In the genomic region with DNA sequence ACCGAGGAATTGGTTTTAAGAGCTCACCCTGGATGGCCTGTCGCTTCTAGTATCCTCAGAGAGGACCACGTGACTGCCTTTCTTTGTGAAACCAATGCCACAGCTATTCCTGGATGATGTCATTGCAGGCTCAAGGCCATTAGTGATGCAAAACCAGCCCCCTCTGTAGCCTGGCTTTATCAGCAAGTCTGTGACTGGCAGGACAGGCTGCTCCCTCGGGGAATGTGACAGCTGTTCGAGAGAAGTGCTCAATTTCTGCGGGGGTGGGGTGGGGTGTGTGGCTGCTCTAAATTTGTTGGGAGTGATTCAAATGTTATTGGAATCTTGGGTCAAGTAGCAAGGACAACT, we compare ENCODE assay signal across 9 mouse cellular contexts. TPM values are rescaled to one million over a fixed set of nuclear protein-coding genes. Genes with fewer than 3 reads are reported as not detected.
A peak's percentile ranks its signal among the peaks of the same experiment; 100 is the strongest.
DNase-seq lines count a peak whose midpoint lies in the region; ATAC-seq and TF ChIP-seq lines count a peak whose summit lies in the region.
"Had no signal": no experiment of that assay in that cellular context is flagged by ENCODE, and none has a peak within 500 bp of the region (broad histone marks: within the 10 kb centered on the region; RNA-seq: fewer than 3 reads in every experiment).

No protein-coding gene starts in this region.

- no peak for TF ChIP-seq CTCF in kidney, adult 2 months (conservative IDR thresholded peaks at IDR 0.05; ENCODE audit: insufficient read depth, insufficient read length, low read depth, low read length)
- TF ChIP-seq CTCF in hindbrain, postnatal 0 days (IDR thresholded peaks at IDR 0.05; ENCODE audit: low read depth) = no peak

- peak; percentile 74 for ATAC-seq in kidney, embryonic 15.5 days (replicated peaks; ENCODE audit: low FRiP score)
- ATAC-seq in hindbrain, postnatal 0 days = peak; percentile 92
- ATAC-seq in midbrain, embryonic 12.5 days (ENCODE audit: low FRiP score, low read depth) = peak; percentile 95
- no peak for ATAC-seq in CD4-positive, CD25-positive, alpha-beta regulatory T cell, adult 4 months

- H3K4me2 ChIP-seq in kidney, embryonic 15.5 days = peak overlapping the region; percentile 25
- peak overlapping the region; percentile 38 for H3K4me2 ChIP-seq in hindbrain, postnatal 0 days (ENCODE audit: low read depth, low read length)
- peak overlapping the region; percentile 43 for H3K4me2 ChIP-seq in midbrain, embryonic 12.5 days (replicated peaks)

- TF ChIP-seq POLR2A in kidney, adult 2 months (IDR thresholded peaks at IDR 0.05; ENCODE audit: low read depth, low read length) = no peak

- peak overlapping the region; percentile 28; the same call in 1 of the 2 replicates for H3K27ac ChIP-seq in kidney, embryonic 15.5 days
- no peak overlapping the region for H3K27ac ChIP-seq in kidney, adult 2 months (ENCODE audit: insufficient read depth, low read depth, low read length)
- peak overlapping the region; percentile 75 for H3K27ac ChIP-seq in hindbrain, postnatal 0 days
- peak overlapping the region; percentile 93 for H3K27ac ChIP-seq in midbrain, embryonic 12.5 days (replicated peaks)

- no peaks in the 10 kb centered on the region for H3K27me3 ChIP-seq in kidney, embryonic 15.5 days
- no peaks in the 10 kb centered on the region for H3K27me3 ChIP-seq in kidney, adult 2 months (replicated peaks; ENCODE audit: control insufficient read depth, insufficient read depth, low read length)
- H3K27me3 ChIP-seq in hindbrain, postnatal 0 days (ENCODE audit: insufficient read depth, low read length) = no peaks in the 10 kb centered on the region
- H3K27me3 ChIP-seq in midbrain, embryonic 12.5 days = no peaks in the 10 kb centered on the region; the same call in 1 of the 2 replicates

- H3K4me3 ChIP-seq in kidney, embryonic 15.5 days (replicated peaks) = no peak overlapping the region
- H3K4me3 ChIP-seq in kidney, adult 2 months (ENCODE audit: insufficient read depth, low read depth, low read length) = no peak overlapping the region
- no peak overlapping the region for H3K4me3 ChIP-seq in hindbrain, postnatal 0 days (ENCODE audit: low read length)
- peak overlapping the region; percentile 19; the same call in 1 of the 2 replicates for H3K4me3 ChIP-seq in midbrain, embryonic 12.5 days

- H3K9ac ChIP-seq in kidney, embryonic 15.5 days = no peak overlapping the region
- H3K9ac ChIP-seq in hindbrain, postnatal 0 days (replicated peaks; ENCODE audit: low read length) = peak overlapping the region; percentile 31; the same call in 1 of the 2 replicates
- peak overlapping the region; percentile 41; the same call in 1 of the 2 replicates for H3K9ac ChIP-seq in midbrain, embryonic 12.5 days (replicated peaks)

- WGBS in kidney, embryonic 15.5 days = 7% methylated on average over 6 of the region's 6 CpGs
- WGBS in kidney, adult 2 months = 18% methylated on average over 6 of the region's 6 CpGs
- WGBS in hindbrain, postnatal 0 days = under 1% methylated on average over 6 of the region's 6 CpGs
- WGBS in midbrain, embryonic 12.5 days = 2% methylated on average over 6 of the region's 6 CpGs

- H3K9me3 ChIP-seq in kidney, embryonic 15.5 days (replicated peaks) = no peaks in the 10 kb centered on the region
- H3K9me3 ChIP-seq in hindbrain, postnatal 0 days (ENCODE audit: low read length) = no peaks in the 10 kb centered on the region
- no peaks in the 10 kb centered on the region for H3K9me3 ChIP-seq in midbrain, embryonic 12.5 days
- H3K9me3 ChIP-seq: G1E had no signal

- H3K4me1 ChIP-seq in kidney, embryonic 15.5 days = peaks cover 36% of the 10 kb centered on the region
- H3K4me1 ChIP-seq in kidney, adult 2 months (ENCODE audit: control insufficient read depth, insufficient read depth, low read length) = no peaks in the 10 kb centered on the region
- peaks cover 9% of the 10 kb centered on the region; the same call in 1 of the 2 replicates for H3K4me1 ChIP-seq in hindbrain, postnatal 0 days (ENCODE audit: insufficient read depth, low read length)
- peaks cover 30% of the 10 kb centered on the region for H3K4me1 ChIP-seq in midbrain, embryonic 12.5 days

- no peaks in the 10 kb centered on the region for H3K36me3 ChIP-seq in kidney, embryonic 15.5 days
- H3K36me3 ChIP-seq in kidney, adult 2 months (ENCODE audit: control insufficient read depth, insufficient read depth, low read length) = no peaks in the 10 kb centered on the region
- H3K36me3 ChIP-seq in hindbrain, postnatal 0 days (ENCODE audit: insufficient read depth, low read length) = no peaks in the 10 kb centered on the region
- no peaks in the 10 kb centered on the region for H3K36me3 ChIP-seq in midbrain, embryonic 12.5 days
- H3K36me3 ChIP-seq: G1E had no signal

- DNase-seq in kidney, adult 2 months = no peak
- peak; percentile 91 for DNase-seq in adrenal gland, postnatal 14 days
- DNase-seq in gastrocnemius, postnatal 10 days = peak; percentile 62
- peak; percentile 93 for DNase-seq in hindbrain, postnatal 0 days (ENCODE audit: low spot score)
- DNase-seq in urinary bladder, postnatal 36 days (ENCODE audit: low spot score in 2 of 2) = no peak

RNA-seq across cellular contexts. Expression of a gene that starts 2.8 kb away (rescaled TPM):
- 15.7 and 46.0 TPM in 2 replicates for polyA plus RNA-seq in kidney, embryonic 15.5 days (2015; fragmentation: Nextera tagmentation; extraction: Ambion mirVana)
- 0.16 and 5.1 TPM in 2 replicates for polyA plus RNA-seq in kidney, adult 2 months (2012; rRNA removed)
- 2,863 and 3,093 TPM in 2 replicates for total RNA-seq in adrenal gland, postnatal 14 days (2021)
- total RNA-seq in gastrocnemius, postnatal 10 days (2021) = 1 to 10 TPM; 1.2 to 1.6 TPM
- 4.1 and 4.3 TPM in 2 replicates for total RNA-seq in hindbrain, postnatal 0 days (2014; rRNA removed)
- 1.2 and 1.8 TPM in 2 replicates for polyA plus RNA-seq in hindbrain, postnatal 0 days (2015; fragmentation: Nextera tagmentation; extraction: Ambion mirVana)
- polyA plus RNA-seq in midbrain, embryonic 12.5 days (2016; fragmentation: Nextera tagmentation; extraction: Ambion mirVana) = 0.42 TPM in 1 of 2 replicates, not detected in the other
- polyA plus RNA-seq in CD4-positive, CD25-positive, alpha-beta regulatory T cell, adult 4 months (2017; shearing (Covaris generic)) = not detected

RNA-seq across cellular contexts. Expression of a gene that starts 54.6 kb away (rescaled TPM):
- 28.0 and 29.7 TPM in 2 replicates for polyA plus RNA-seq in kidney, embryonic 15.5 days (2015; fragmentation: Nextera tagmentation; extraction: Ambion mirVana)
- 15.4 and 19.5 TPM in 2 replicates for polyA plus RNA-seq in kidney, adult 2 months (2012; rRNA removed)
- total RNA-seq in adrenal gland, postnatal 14 days (2021) = 0.96 and 1.3 TPM in 2 replicates
- total RNA-seq in gastrocnemius, postnatal 10 days (2021) = under 1 TPM; 0.25 to 0.40 TPM
- total RNA-seq in hindbrain, postnatal 0 days (2014; rRNA removed) = 16.0 and 19.2 TPM in 2 replicates
- 7.5 TPM in 2 replicates for polyA plus RNA-seq in hindbrain, postnatal 0 days (2015; fragmentation: Nextera tagmentation; extraction: Ambion mirVana)
- polyA plus RNA-seq in midbrain, embryonic 12.5 days (2016; fragmentation: Nextera tagmentation; extraction: Ambion mirVana) = 8.6 and 9.1 TPM in 2 replicates
- 1 to 10 TPM; 3.8 to 7.2 TPM for polyA plus RNA-seq in CD4-positive, CD25-positive, alpha-beta regulatory T cell, adult 4 months (2017; shearing (Covaris generic))
- polyA plus RNA-seq: G1E had no signal

Comparison
In these comparisons a context has a peak if more than half of its experiments do, and no peak if none do; other contexts are left out.
1. DNase-seq: peak in adrenal gland, postnatal 14 days (single experiment), gastrocnemius, postnatal 10 days (single experiment) and hindbrain, postnatal 0 days (single experiment); none in kidney, adult 2 months (single experiment) and urinary bladder, postnatal 36 days (0 of 2).
2. Peak in every context shown above with its lines, with median percentiles within 50 percentile points of each other: H3K4me2 ChIP-seq.